Mouse (Mus musculus) CH12.LX (cell line): ENCODE measurements around the gene Ube2o. TPM values are rescaled to one million over a fixed set of nuclear protein-coding genes. Genes with fewer than 3 reads are reported as not detected.
A peak's percentile ranks its signal among the peaks of the same experiment; 100 is the strongest.

Source experiments
- DNase-seq: peaks from one replicate; pipeline ENCODE4 v3.0.0-alpha.2; 2013; ENCODE audit errors: extremely low read depth
- H3K27ac ChIP-seq: 2 replicates; pipeline ENCODE4 v1.5.1; 2012; ENCODE audit warnings: low read depth, mild to moderate bottlenecking, control low read depth, moderate library complexity; ENCODE audit not compliant: insufficient read depth
- H3K27me3 ChIP-seq: replicated peaks from 2 replicates; pipeline ENCODE3; 2012; ENCODE audit warnings: inconsistent platforms
- H3K36me3 ChIP-seq, 2 experiments: replicated peaks in 1 of 2; 2 replicates each; pipeline versions ENCODE3 to v1.6.1; 2012; ENCODE audit warnings: inconsistent platforms in 1 of 2, low read length in 1 of 2, mild to moderate bottlenecking in 1 of 2, mixed read lengths in 1 of 2, moderate library complexity in 1 of 2; ENCODE audit not compliant: control insufficient read depth in 1 of 2, insufficient read depth in 1 of 2
- H3K4me1 ChIP-seq, 2 experiments: 2 replicates each; pipeline ENCODE4 v1.6.1; 2012; ENCODE audit warnings: inconsistent platforms in 1 of 2, moderate library complexity in 1 of 2; ENCODE audit not compliant: insufficient read depth in 2 of 2, control insufficient read depth in 1 of 2
- H3K4me2 ChIP-seq: 2 replicates; pipeline ENCODE4 v1.6.1; 2012; ENCODE audit warnings: low read depth, mild to moderate bottlenecking, control low read depth; ENCODE audit not compliant: poor library complexity, insufficient read depth, severe bottlenecking
- H3K4me3 ChIP-seq, 3 experiments: fragments of 150-350 bp in 1 of 3; sonication (generic) in 1 of 3; replicated peaks in 1 of 3; 2 replicates each; pipeline versions ENCODE3 to v1.5.1; 2011 to 2012; ENCODE audit warnings: low read depth in 2 of 3, low read length in 2 of 3, mild to moderate bottlenecking in 2 of 3, moderate library complexity in 2 of 3, control low read depth in 1 of 3, improper control_type of control experiment in 1 of 3, inconsistent platforms in 1 of 3, mixed read lengths in 1 of 3; ENCODE audit not compliant: poor library complexity in 1 of 3
- H3K79me2 ChIP-seq: replicated peaks from 2 replicates; pipeline ENCODE4 v1.6.1; 2012; ENCODE audit warnings: mild to moderate bottlenecking, moderate library complexity; ENCODE audit not compliant: control insufficient read depth, poor library complexity, insufficient read depth, severe bottlenecking; ENCODE audit errors: extremely low read depth
- H3K9ac ChIP-seq: 2 replicates; pipeline ENCODE4 v1.6.1; 2012; ENCODE audit warnings: low read depth, mild to moderate bottlenecking, control low read depth, moderate library complexity; ENCODE audit not compliant: insufficient read depth
- H3K9me3 ChIP-seq: replicated peaks from 2 replicates; pipeline ENCODE3; 2012; ENCODE audit warnings: low read length, inconsistent platforms, mixed read lengths
- CTCF ChIP-seq, 2 experiments: IDR thresholded peaks in 1 of 2; conservative IDR thresholded peaks in 1 of 2; 2 replicates each; pipeline ENCODE4 v1.5.1; 2011 to 2012; ENCODE audit warnings: low read depth in 2 of 2, low read length in 2 of 2, improper control_type of control experiment in 1 of 2, inconsistent platforms in 1 of 2, mild to moderate bottlenecking in 1 of 2, moderate library complexity in 1 of 2
- ELF1 ChIP-seq: IDR thresholded peaks from 2 replicates; pipeline ENCODE4 v1.6.1; 2014; ENCODE audit warnings: low read depth, mild to moderate bottlenecking, inconsistent platforms, low read length, improper control_type of control experiment
- EP300 ChIP-seq: IDR thresholded peaks from 2 replicates; pipeline ENCODE4 v1.6.1; 2011; ENCODE audit warnings: low read length, improper control_type of control experiment
- GABPA ChIP-seq: IDR thresholded peaks from 2 replicates; pipeline ENCODE4 v1.6.1; 2012; ENCODE audit warnings: low read depth, low read length, improper control_type of control experiment, inconsistent platforms; ENCODE audit not compliant: insufficient replicate concordance
- HCFC1 ChIP-seq: IDR thresholded peaks from 2 replicates; pipeline ENCODE4 v1.6.1; 2012; ENCODE audit warnings: low read depth, mild to moderate bottlenecking, inconsistent platforms, low read length, improper control_type of control experiment
- MEF2A ChIP-seq: IDR thresholded peaks from 2 replicates; pipeline ENCODE4 v1.6.1; 2014; ENCODE audit warnings: low read depth, mild to moderate bottlenecking, inconsistent platforms, low read length, improper control_type of control experiment, borderline replicate concordance
- MYC ChIP-seq: IDR thresholded peaks from 2 replicates; pipeline ENCODE4 v1.6.1; 2011; ENCODE audit warnings: low read depth, mild to moderate bottlenecking, improper control_type of control experiment, low read length
- NELFE ChIP-seq: IDR thresholded peaks from 2 replicates; pipeline ENCODE4 v1.6.1; 2011; ENCODE audit warnings: low read depth, low read length, improper control_type of control experiment
- PAX5 ChIP-seq: IDR thresholded peaks from 2 replicates; pipeline ENCODE4 v1.6.1; 2012; ENCODE audit warnings: low read length, inconsistent platforms, mixed read lengths
- POLR2A ChIP-seq: IDR thresholded peaks from 2 replicates; pipeline ENCODE4 v1.6.1; 2011; ENCODE audit warnings: low read depth, mild to moderate bottlenecking, improper control_type of control experiment, low read length
- RAD21 ChIP-seq: IDR thresholded peaks from 2 replicates; pipeline ENCODE4 v1.6.1; 2011; ENCODE audit warnings: low read depth, mild to moderate bottlenecking, low read length, improper control_type of control experiment, moderate library complexity
- SIN3A ChIP-seq: IDR thresholded peaks from 2 replicates; pipeline ENCODE4 v1.6.1; 2012; ENCODE audit warnings: low read length, improper control_type of control experiment, inconsistent platforms
- SMC3 ChIP-seq: IDR thresholded peaks from 2 replicates; pipeline ENCODE4 v1.6.1; 2011; ENCODE audit warnings: low read depth, low read length, improper control_type of control experiment
- TBP ChIP-seq: conservative IDR thresholded peaks from 2 replicates; pipeline ENCODE4 v1.6.1; 2011; ENCODE audit warnings: low read depth, low read length, improper control_type of control experiment
- UBTF ChIP-seq: IDR thresholded peaks from 2 replicates; pipeline ENCODE4 v1.6.1; 2012; ENCODE audit warnings: low read depth, mild to moderate bottlenecking, inconsistent platforms, low read length, improper control_type of control experiment, moderate library complexity
- dilution Hi-C: fragments of 300-500 bp; cut with MboI; formaldehyde crosslinking; loops from 2 replicates; pipeline ENCODE4 v1.14.3; 2020; ENCODE audit warnings: low sequenced_read_pairs; ENCODE audit not compliant: extremely low pct_unique_long_range_greater_than_20kb, extremely low pct_ligation_motif_present
- in situ Hi-C: fragments of 300-500 bp; cut with MboI; formaldehyde crosslinking; loops from 3 replicates; pipeline ENCODE4 v1.14.3; 2019; ENCODE audit warnings: low sequenced_read_pairs, low pct_ligation_motif_present, low pct_unique_long_range_greater_than_20kb, mixed read lengths
- polyA plus RNA-seq: library from polyadenylated mRNA; unstranded; fragments of >175 nt; gene quantifications from 2 replicates; pipeline ENCODE4 v1.2.1, GENCODE M21; 2012; ENCODE audit warnings: low read depth; ENCODE audit not compliant: insufficient read length
- total RNA-seq, 2 experiments: library from RNA; depleted of rRNA; stranded (reverse); fragments of 300-350 nt in 1 of 2; fragments of >200 nt in 1 of 2; gene quantifications; 2 replicates each; pipeline ENCODE4 v1.2.3; 2012 to 2014

The Ube2o gene
- total and polyA plus RNA-seq, 3 experiments = 12.7 to 61.7 (median 42.8) TPM

- Histone ChIP-seq H3K79me2 (no peaks in the 10 kb centered on the region), H3K4me1 (peaks cover 7 to 35% of the 10 kb centered on the region in 2 experiments), H3K36me3 (peaks cover 7 to 21% of the 10 kb centered on the region in 2 experiments), H3K9me3 (no peaks in the 10 kb centered on the region), H3K27ac (no peak overlapping the region), H3K4me2 (no peak overlapping the region), H3K9ac (no peak overlapping the region), H3K4me3 (no peak overlapping the region), H3K27me3 (peaks cover 8% of the 10 kb centered on the region)
- in situ Hi-C loops (loop anchor here (5.0 kb wide), 1 partner anchor 35 kb away; no protein-coding TSS in a partner anchor), dilution Hi-C loops (no loop called here)
- TF ChIP-seq ELF1 (peak; percentile 35; the same call in 1 of the 2 replicates), TBP (no peak), NELFE (peak; percentile 44; the same call in 1 of the 2 replicates), CTCF (conservative IDR thresholded peaks at IDR 0.05 in 1 of 2, IDR thresholded peaks at IDR 0.05 in 1 of 2; ENCODE audit: low read depth in 2 of 2, low read length in 2 of 2) (peak; percentile 99), UBTF (no peak), MEF2A (no peak), SMC3 (peak; percentile 93), RAD21 (peak; percentile 66), POLR2A (no peak)
- peak; percentile 96 for DNase-seq
Observed at GRCm38 (mm10) chr11:116592428-116592827, 11.2 kb upstream of the Ube2o start.

GRCm38 (mm10) chr11:116591621-116592020 lies 10.4 kb upstream of the Ube2o start:
- DNase-seq = no peak
- H3K9me3 ChIP-seq = no peaks in the 10 kb centered on the region
- no peak overlapping the region for H3K4me3 ChIP-seq
- in situ Hi-C loops (loop anchor here (5.0 kb wide), 1 partner anchor 34 kb away; no protein-coding TSS in a partner anchor), dilution Hi-C loops (no loop called here)
- no peak for TF ChIP-seq SMC3
- no peak for TF ChIP-seq HCFC1
- no peak for TF ChIP-seq PAX5
- TF ChIP-seq MYC = no peak
- TF ChIP-seq EP300 = no peak
- no peak for TF ChIP-seq CTCF (conservative IDR thresholded peaks at IDR 0.05 in 1 of 2, IDR thresholded peaks at IDR 0.05 in 1 of 2; ENCODE audit: low read depth in 2 of 2, low read length in 2 of 2)
- no peak for TF ChIP-seq SIN3A
- TF ChIP-seq NELFE = no peak
- no peak for TF ChIP-seq GABPA
- no peak overlapping the region for H3K9ac ChIP-seq
- H3K4me2 ChIP-seq = no peak overlapping the region
- H3K27me3 ChIP-seq = peaks cover 12% of the 10 kb centered on the region
- peaks cover 1 to 13% of the 10 kb centered on the region in 2 experiments for H3K36me3 ChIP-seq
- H3K79me2 ChIP-seq = no peaks in the 10 kb centered on the region
- H3K27ac ChIP-seq = no peak overlapping the region
- peaks cover 11 to 43% of the 10 kb centered on the region in 2 experiments for H3K4me1 ChIP-seq
